Mouse (Mus musculus): ENCODE data around the gene H2-DMb2. TPM values are rescaled to one million over a fixed set of nuclear protein-coding genes. Genes with fewer than 3 reads are reported as not detected.
A peak's percentile ranks its signal among the peaks of the same experiment; 100 is the strongest.

The H2-DMb2 gene
- polyA plus RNA-seq, 1 experiment from 2014 or later, result 0.54 TPM

GRCm38 (mm10) chr17:34169279-34169678, 26.2 kb downstream of the H2-DMb2 start:
- no peak for ATAC-seq (ENCODE audit: insufficient read depth)

GRCm38 (mm10) chr17:34170487-34170876, 27.4 kb downstream of the H2-DMb2 start:
- 6% methylated on average over 4 of the region's 4 CpGs for WGBS (ENCODE audit: insufficient replicate concordance)
- Histone ChIP-seq H3K4me1 (replicated peaks) (peaks cover 10% of the 10 kb centered on the region; the same call in 1 of the 2 replicates), H3K4me2 (no peak overlapping the region), H3K27ac (replicated peaks) (no peak overlapping the region), H3K4me3 (replicated peaks) (no peak overlapping the region), H3K9ac (no peak overlapping the region), H3K36me3 (replicated peaks) (no peaks in the 10 kb centered on the region), H3K27me3 (no peaks in the 10 kb centered on the region; the same call in 1 of the 2 replicates), H3K9me3 (replicated peaks) (no peaks in the 10 kb centered on the region)
- no peak for ATAC-seq (ENCODE audit: insufficient read depth)

More at GRCm38 (mm10) chr17:34169279-34169678, 26.2 kb downstream of the H2-DMb2 start:
- WGBS (ENCODE audit: insufficient replicate concordance), result 2% methylated on average over 2 of the region's 2 CpGs
- Histone ChIP-seq H3K9me3 (replicated peaks) (no peaks in the 10 kb centered on the region), H3K27me3 (no peaks in the 10 kb centered on the region; the same call in 1 of the 2 replicates), H3K4me2 (no peak overlapping the region), H3K9ac (no peak overlapping the region), H3K36me3 (replicated peaks) (no peaks in the 10 kb centered on the region), H3K4me3 (replicated peaks) (no peak overlapping the region), H3K4me1 (replicated peaks) (peaks cover 10% of the 10 kb centered on the region; the same call in 1 of the 2 replicates), H3K27ac (replicated peaks) (no peak overlapping the region)

DNA sequence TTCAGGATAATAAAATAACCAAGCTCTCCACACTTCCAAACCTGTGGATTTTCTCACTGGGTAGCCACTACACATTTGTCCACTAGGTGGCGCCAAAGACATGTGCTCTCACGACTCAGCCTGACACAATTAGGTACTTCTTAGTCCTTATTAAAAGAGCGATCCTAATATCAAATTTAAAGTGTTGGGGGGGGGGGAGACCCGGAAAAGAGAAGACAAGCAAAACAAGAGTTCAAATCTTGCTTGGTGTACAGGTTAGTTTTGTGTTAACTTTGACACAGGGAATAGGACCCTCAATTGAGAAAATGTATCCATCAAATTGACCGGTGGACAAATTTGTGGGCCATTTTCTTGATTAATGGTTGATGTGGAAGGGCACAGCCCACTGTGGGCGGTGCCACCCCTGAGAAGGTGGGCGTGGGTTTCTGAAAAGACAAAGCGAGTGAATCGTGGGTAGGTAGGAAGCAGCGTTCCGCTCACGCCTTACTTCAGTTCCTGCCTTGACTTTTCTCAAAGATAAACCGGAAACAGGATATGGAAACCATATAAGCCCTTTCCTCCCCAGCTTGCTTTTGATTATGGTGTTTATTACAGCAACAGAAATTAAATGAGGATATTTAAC, 27.9 kb downstream of the H2-DMb2 start:
- H3K36me3 ChIP-seq (replicated peaks), result no peaks in the 10 kb centered on the region
- peak; percentile 47; the same call in 1 of the 2 replicates for ATAC-seq (ENCODE audit: insufficient read depth)
- no peak overlapping the region for H3K27ac ChIP-seq (replicated peaks)
- no peaks in the 10 kb centered on the region; the same call in 1 of the 2 replicates for H3K27me3 ChIP-seq
- H3K4me3 ChIP-seq (replicated peaks), result peak overlapping the region; percentile 11; the same call in 1 of the 2 replicates
- H3K4me1 ChIP-seq (replicated peaks), result peaks cover 10% of the 10 kb centered on the region; the same call in 1 of the 2 replicates
- no peaks in the 10 kb centered on the region for H3K9me3 ChIP-seq (replicated peaks)
- no peak overlapping the region for H3K9ac ChIP-seq
- WGBS (ENCODE audit: insufficient replicate concordance), result 15% methylated on average over 13 of the region's 13 CpGs
- H3K4me2 ChIP-seq, result peak overlapping the region; percentile 58

DNA sequence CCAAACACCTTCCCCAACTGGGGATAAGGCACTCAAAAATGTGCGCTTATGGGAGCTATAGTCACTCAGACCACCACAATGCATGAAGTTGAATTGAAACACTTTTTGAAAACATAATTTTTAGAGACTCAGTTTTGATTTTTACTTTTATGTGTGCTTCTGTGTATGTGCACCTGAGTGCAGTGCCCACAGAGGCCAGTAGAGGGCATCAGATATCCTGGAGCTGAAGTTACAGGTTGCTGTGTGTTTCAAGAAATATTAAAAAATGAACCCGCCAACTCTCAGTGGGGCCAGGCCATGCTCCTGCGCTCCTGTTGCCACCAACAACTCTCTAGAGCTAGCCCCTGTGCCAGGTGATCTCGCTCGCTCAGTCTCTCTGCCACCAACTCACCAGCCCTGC, 29.4 kb downstream of the H2-DMb2 start:
- no peak overlapping the region for H3K4me2 ChIP-seq
- H3K36me3 ChIP-seq (replicated peaks), result no peaks in the 10 kb centered on the region
- H3K27me3 ChIP-seq, result no peaks in the 10 kb centered on the region; the same call in 1 of the 2 replicates
- ATAC-seq (ENCODE audit: insufficient read depth), result no peak
- H3K9me3 ChIP-seq (replicated peaks), result no peaks in the 10 kb centered on the region
- no peak overlapping the region for H3K9ac ChIP-seq
- H3K4me1 ChIP-seq (replicated peaks), result peaks cover 10% of the 10 kb centered on the region; the same call in 1 of the 2 replicates
- WGBS (ENCODE audit: insufficient replicate concordance), result 78% methylated on average over 5 of the region's 5 CpGs
- no peak overlapping the region for H3K27ac ChIP-seq (replicated peaks)
- no peak overlapping the region for H3K4me3 ChIP-seq (replicated peaks)

DNA sequence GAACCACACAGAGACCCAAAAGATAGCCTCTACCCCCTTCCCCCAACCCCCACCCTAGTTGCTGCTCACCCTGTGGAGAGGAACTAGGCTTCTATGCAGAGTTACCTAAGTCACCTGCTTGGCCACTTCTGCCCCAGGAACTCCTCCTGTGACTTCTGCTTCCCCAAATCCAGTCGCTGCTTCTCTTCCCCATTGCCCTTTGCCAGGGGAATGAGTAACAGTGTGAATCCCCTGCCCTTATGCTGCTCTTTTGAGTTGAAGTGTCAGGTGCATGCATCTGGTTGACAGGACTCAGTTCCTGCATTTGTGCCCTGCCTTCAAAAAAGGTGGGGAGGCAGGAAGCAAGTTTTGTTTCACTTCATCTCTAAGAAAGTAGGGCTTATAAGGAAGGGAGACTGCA, 31.0 kb downstream of the H2-DMb2 start:
- Histone ChIP-seq H3K36me3 (replicated peaks) (no peaks in the 10 kb centered on the region), H3K9me3 (replicated peaks) (no peaks in the 10 kb centered on the region)
- WGBS (ENCODE audit: insufficient replicate concordance), result 24% methylated on average over 1 of the region's 1 CpGs

DNA sequence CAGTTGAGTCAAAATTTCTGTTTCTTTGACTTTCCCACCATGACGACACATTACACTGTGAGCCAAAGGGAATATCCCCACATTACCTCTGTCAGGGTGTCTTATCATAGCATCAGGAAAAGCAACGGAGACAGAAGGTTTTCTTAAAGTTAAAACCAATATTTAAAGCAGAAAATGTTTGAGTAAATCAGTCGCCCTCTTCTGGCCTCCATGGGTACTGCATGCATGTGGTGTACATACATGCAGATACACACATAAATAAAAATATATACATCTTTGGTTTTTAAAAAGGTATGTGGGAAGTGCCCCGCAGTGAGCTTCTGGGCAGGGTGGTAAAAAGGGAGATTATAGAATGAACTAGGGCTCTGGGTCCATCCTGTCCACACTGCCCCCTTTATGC, 34.1 kb downstream of the H2-DMb2 start:
- no peak overlapping the region for H3K4me2 ChIP-seq
- no peak overlapping the region for H3K9ac ChIP-seq
- 63% methylated on average over 4 of the region's 4 CpGs for WGBS (ENCODE audit: insufficient replicate concordance)
- no peak overlapping the region for H3K27ac ChIP-seq (replicated peaks)
- no peaks in the 10 kb centered on the region for H3K9me3 ChIP-seq (replicated peaks)
- no peaks in the 10 kb centered on the region for H3K36me3 ChIP-seq (replicated peaks)
- no peaks in the 10 kb centered on the region; the same call in 1 of the 2 replicates for H3K27me3 ChIP-seq
- no peak overlapping the region for H3K4me3 ChIP-seq (replicated peaks)
- ATAC-seq (ENCODE audit: insufficient read depth), result no peak
- peaks cover 7% of the 10 kb centered on the region; the same call in 1 of the 2 replicates for H3K4me1 ChIP-seq (replicated peaks)

More for the DNA sequence above, 31.0 kb downstream of the H2-DMb2 start:
- Histone ChIP-seq H3K27me3 (no peaks in the 10 kb centered on the region; the same call in 1 of the 2 replicates), H3K4me2 (no peak overlapping the region), H3K4me3 (replicated peaks) (no peak overlapping the region), H3K27ac (replicated peaks) (no peak overlapping the region), H3K9ac (no peak overlapping the region), H3K4me1 (replicated peaks) (peaks cover 10% of the 10 kb centered on the region; the same call in 1 of the 2 replicates)
- ATAC-seq (ENCODE audit: insufficient read depth), result no peak

- no peak overlapping the region for H3K4me3 ChIP-seq (replicated peaks)
- ATAC-seq (ENCODE audit: insufficient read depth), result no peak
- H3K27ac ChIP-seq (replicated peaks), result no peak overlapping the region
- 48% methylated on average over 6 of the region's 6 CpGs for WGBS (ENCODE audit: insufficient replicate concordance)
- peaks cover 7% of the 10 kb centered on the region; the same call in 1 of the 2 replicates for H3K4me1 ChIP-seq (replicated peaks)
- no peak overlapping the region for H3K4me2 ChIP-seq
- H3K27me3 ChIP-seq, result no peaks in the 10 kb centered on the region; the same call in 1 of the 2 replicates
- no peaks in the 10 kb centered on the region for H3K36me3 ChIP-seq (replicated peaks)
- H3K9me3 ChIP-seq (replicated peaks), result no peaks in the 10 kb centered on the region
- no peak overlapping the region for H3K9ac ChIP-seq
These were observed 35.9 kb downstream of the H2-DMb2 start for GRCm38 (mm10) chr17:34179019-34179418.

GRCm38 (mm10) chr17:34179913-34180859, 37.1 kb downstream of the H2-DMb2 start:
- no peak overlapping the region for H3K27ac ChIP-seq (replicated peaks)
- WGBS (ENCODE audit: insufficient replicate concordance), result 47% methylated on average over 13 of the region's 13 CpGs
- no peak overlapping the region for H3K4me3 ChIP-seq (replicated peaks)
- H3K9ac ChIP-seq, result no peak overlapping the region
- H3K27me3 ChIP-seq, result 0 out of 2 replicates have a peak, but pooled peaks cover 1% of the 10 kb centered on the region
- ATAC-seq (ENCODE audit: insufficient read depth), result no peak
- H3K36me3 ChIP-seq (replicated peaks), result no peaks in the 10 kb centered on the region
- H3K4me2 ChIP-seq, result no peak overlapping the region
- H3K4me1 ChIP-seq (replicated peaks), result peaks cover 7% of the 10 kb centered on the region; the same call in 1 of the 2 replicates
- no peaks in the 10 kb centered on the region for H3K9me3 ChIP-seq (replicated peaks)

GRCm38 (mm10) chr17:34183564-34184219, 40.6 kb downstream of the H2-DMb2 start:
- no peak overlapping the region for H3K4me3 ChIP-seq (replicated peaks)
- H3K9me3 ChIP-seq (replicated peaks), result no peaks in the 10 kb centered on the region
- H3K27me3 ChIP-seq, result peaks cover 22% of the 10 kb centered on the region
- H3K27ac ChIP-seq (replicated peaks), result no peak overlapping the region
- WGBS (ENCODE audit: insufficient replicate concordance), result 51% methylated on average over 15 of the region's 15 CpGs
- no peak overlapping the region for H3K4me2 ChIP-seq
- H3K9ac ChIP-seq, result no peak overlapping the region
- peaks cover 29% of the 10 kb centered on the region for H3K4me1 ChIP-seq (replicated peaks)
- no peak for ATAC-seq (ENCODE audit: insufficient read depth)
- H3K36me3 ChIP-seq (replicated peaks), result no peaks in the 10 kb centered on the region

GRCm38 (mm10) chr17:34185526-34185925, 42.4 kb downstream of the H2-DMb2 start:
- Histone ChIP-seq H3K27me3 (peaks cover 26% of the 10 kb centered on the region), H3K9me3 (replicated peaks) (no peaks in the 10 kb centered on the region), H3K4me3 (replicated peaks) (no peak overlapping the region), H3K4me1 (replicated peaks) (peaks cover 27% of the 10 kb centered on the region), H3K9ac (no peak overlapping the region), H3K27ac (replicated peaks) (no peak overlapping the region), H3K36me3 (replicated peaks) (no peaks in the 10 kb centered on the region), H3K4me2 (no peak overlapping the region)
- WGBS (ENCODE audit: insufficient replicate concordance), result 73% methylated on average over 9 of the region's 9 CpGs
- no peak for ATAC-seq (ENCODE audit: insufficient read depth)

All from liver, embryonic 15.5 days (tissue).